Mouse (Mus musculus): ENCODE measurements around the gene Vmn1r39. TPM values are rescaled to one million over a fixed set of nuclear protein-coding genes. Genes with fewer than 3 reads are reported as not detected.
"Not testable (repeated sequence)": the region's sequence is repeated elsewhere in the genome, so short reads cannot be mapped to it uniquely, and the experiment has no call there.

Vmn1r39 gene
- total and polyA plus RNA-seq, 3 experiments = 0.13 TPM; not detected in 2

- TF ChIP-seq ZC3H11A (IDR thresholded peaks at IDR 0.05; ENCODE audit: low read depth, low read length) (peak; percentile 45), RAD21 (IDR thresholded peaks at IDR 0.05; ENCODE audit: low read depth, low read length) (peak; percentile 51), SMC3 (IDR thresholded peaks at IDR 0.05; ENCODE audit: low read depth, low read length) (peak; percentile 88), CTCF (IDR thresholded peaks at IDR 0.05 in 2 of 3, conservative IDR thresholded peaks at IDR 0.05 in 1 of 3; ENCODE audit: control insufficient read depth in 1 of 3, insufficient read depth in 1 of 3, low read depth in 2 of 3, low read length in 3 of 3, poor library complexity in 1 of 3, severe bottlenecking in 1 of 3) (peak; percentile 20 to 68 (median 27); a peak in 4 of 6 replicates)
- not testable (repeated sequence) for H3K36me3 ChIP-seq (ENCODE audit: control insufficient read depth in 1 of 2, insufficient read depth in 2 of 2, low read length in 2 of 2); H3K27me3 ChIP-seq (ENCODE audit: control insufficient read depth in 1 of 2, insufficient read depth in 2 of 2, low read length in 2 of 2); H3K9ac ChIP-seq (ENCODE audit: control insufficient read depth, low read depth, low read length, poor library complexity, severe bottlenecking); H3K79me2 ChIP-seq (ENCODE audit: control insufficient read depth, insufficient read depth, low read length, poor library complexity); H3K4me1 ChIP-seq (ENCODE audit: control insufficient read depth in 1 of 2, insufficient read depth in 2 of 2, low read length in 2 of 2); H3K4me3 ChIP-seq (ENCODE audit: control insufficient read depth in 1 of 2, insufficient read depth in 1 of 2, low read depth in 2 of 2, low read length in 2 of 2); H3K27ac ChIP-seq (ENCODE audit: control insufficient read depth, low read depth, low read length); H3K9me3 ChIP-seq (replicated peaks; ENCODE audit: insufficient read depth, low read length)
- peak; percentile 46 for DNase-seq (ENCODE audit: low read depth, low spot score)
Measured at GRCm38 (mm10) chr6:66840631-66841030, 30.2 kb upstream of the Vmn1r39 start.

DNA sequence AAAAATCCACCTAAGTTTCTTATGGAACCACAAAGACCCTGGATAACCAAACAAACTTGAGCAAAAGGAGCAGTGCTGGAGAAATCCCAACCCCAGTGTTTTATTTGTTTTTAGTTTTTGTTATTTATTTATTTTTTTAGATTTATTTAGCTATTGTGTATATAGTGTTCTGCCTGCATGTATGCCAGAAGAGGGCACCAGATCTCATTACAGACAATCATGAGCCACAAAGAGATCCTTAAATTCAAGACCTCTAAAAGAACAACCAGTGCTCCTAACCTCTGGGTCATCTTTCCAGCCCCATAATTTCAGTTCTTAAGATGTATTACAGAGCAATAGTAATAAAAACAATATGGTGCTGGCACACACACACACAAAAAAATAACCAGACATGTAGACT is 26.5 kb upstream of the Vmn1r39 start:
- H3K27ac ChIP-seq (ENCODE audit: control insufficient read depth, low read depth, low read length) = no peak overlapping the region
- DNase-seq (ENCODE audit: low read depth, low spot score) = peak; percentile 33
- no peak overlapping the region for H3K4me3 ChIP-seq (ENCODE audit: control insufficient read depth in 1 of 2, insufficient read depth in 1 of 2, low read depth in 2 of 2, low read length in 2 of 2)
- no peaks in the 10 kb centered on the region for H3K4me1 ChIP-seq (ENCODE audit: control insufficient read depth in 1 of 2, insufficient read depth in 2 of 2, low read length in 2 of 2)
- no peaks in the 10 kb centered on the region for H3K79me2 ChIP-seq (ENCODE audit: control insufficient read depth, insufficient read depth, low read length, poor library complexity)
- no peak overlapping the region for H3K9ac ChIP-seq (ENCODE audit: control insufficient read depth, low read depth, low read length, poor library complexity, severe bottlenecking)
- TF ChIP-seq CHD1 (IDR thresholded peaks at IDR 0.05; ENCODE audit: low read depth, low read length) = no peak
- peak in 2 of 3 experiments; percentile 8 to 53; a peak in 2 of 6 replicates for TF ChIP-seq CTCF (IDR thresholded peaks at IDR 0.05 in 2 of 3, conservative IDR thresholded peaks at IDR 0.05 in 1 of 3; ENCODE audit: control insufficient read depth in 1 of 3, insufficient read depth in 1 of 3, low read depth in 2 of 3, low read length in 3 of 3, poor library complexity in 1 of 3, severe bottlenecking in 1 of 3)
- TF ChIP-seq RAD21 (IDR thresholded peaks at IDR 0.05; ENCODE audit: low read depth, low read length) = peak; percentile 59
- peak; percentile 74 for TF ChIP-seq ZC3H11A (IDR thresholded peaks at IDR 0.05; ENCODE audit: low read depth, low read length)
- TF ChIP-seq SMC3 (IDR thresholded peaks at IDR 0.05; ENCODE audit: low read depth, low read length) = peak; percentile 74
- no peaks in the 10 kb centered on the region for H3K36me3 ChIP-seq (ENCODE audit: control insufficient read depth in 1 of 2, insufficient read depth in 2 of 2, low read length in 2 of 2)
- no peaks in the 10 kb centered on the region for H3K9me3 ChIP-seq (replicated peaks; ENCODE audit: insufficient read depth, low read length)
- no peaks in the 10 kb centered on the region for H3K27me3 ChIP-seq (ENCODE audit: control insufficient read depth in 1 of 2, insufficient read depth in 2 of 2, low read length in 2 of 2)

- no peaks in the 10 kb centered on the region for H3K36me3 ChIP-seq (ENCODE audit: control insufficient read depth in 1 of 2, insufficient read depth in 2 of 2, low read length in 2 of 2)
- H3K27ac ChIP-seq (ENCODE audit: control insufficient read depth, low read depth, low read length) = no peak overlapping the region
- H3K9me3 ChIP-seq (replicated peaks; ENCODE audit: insufficient read depth, low read length) = no peaks in the 10 kb centered on the region
- no peak overlapping the region for H3K9ac ChIP-seq (ENCODE audit: control insufficient read depth, low read depth, low read length, poor library complexity, severe bottlenecking)
- H3K27me3 ChIP-seq (ENCODE audit: control insufficient read depth in 1 of 2, insufficient read depth in 2 of 2, low read length in 2 of 2) = no peaks in the 10 kb centered on the region; a peak in 3 of 4 replicates
- DNase-seq (ENCODE audit: low read depth, low spot score) = no peak
- H3K4me1 ChIP-seq (ENCODE audit: control insufficient read depth in 1 of 2, insufficient read depth in 2 of 2, low read length in 2 of 2) = no peaks in the 10 kb centered on the region
- TF ChIP-seq ZMIZ1 (IDR thresholded peaks at IDR 0.05; ENCODE audit: low read depth, low read length) (no peak), ZNF384 (IDR thresholded peaks at IDR 0.05; ENCODE audit: low read depth, low read length) (no peak), USF1 (IDR thresholded peaks at IDR 0.05; ENCODE audit: low read depth, low read length) (no peak)
- no peaks in the 10 kb centered on the region for H3K79me2 ChIP-seq (ENCODE audit: control insufficient read depth, insufficient read depth, low read length, poor library complexity)
- H3K4me3 ChIP-seq (ENCODE audit: control insufficient read depth in 1 of 2, insufficient read depth in 1 of 2, low read depth in 2 of 2, low read length in 2 of 2) = no peak overlapping the region
Measured at GRCm38 (mm10) chr6:66806311-66806710, 4.1 kb downstream of the Vmn1r39 start.
